Mouse (Mus musculus) stomach, embryonic 16.5 days (tissue): ENCODE data around the gene Ormdl3. TPM values are rescaled to one million over a fixed set of nuclear protein-coding genes. Genes with fewer than 3 reads are reported as not detected.

ENCODE experiments used
- polyA plus RNA-seq: library from polyadenylated mRNA; unstranded; fragments of >200 nt; fragmentation: Nextera tagmentation; extraction: Ambion mirVana; gene quantifications from 2 replicates; pipeline ENCODE4 v1.2.1, GENCODE M21; 2015

The Ormdl3 gene
- polyA plus RNA-seq, 1 experiment from 2014 or later = 56.8 TPM

Other genes starting within 250 kb of the Ormdl3 start
- gene Ppp1r1b, start 239.0 kb downstream of the Ormdl3 start, polyA plus RNA-seq = 18.7 and 20.3 TPM in 2 replicates
- gene Stard3, start 229.0 kb downstream of the Ormdl3 start, polyA plus RNA-seq = 43.9 and 51.8 TPM in 2 replicates
- gene Tcap, start 203.6 kb downstream of the Ormdl3 start, polyA plus RNA-seq = 0.57 and 9.3 TPM in 2 replicates
- 0.15 TPM in 1 of 2 replicates, not detected in the other for gene Pnmt, start 200.9 kb downstream of the Ormdl3 start, polyA plus RNA-seq
- gene Pgap3, start 186.9 kb downstream of the Ormdl3 start, polyA plus RNA-seq = 16.4 and 17.0 TPM in 2 replicates
- gene Erbb2, start 174.9 kb downstream of the Ormdl3 start, polyA plus RNA-seq = 52.1 and 62.2 TPM in 2 replicates
- gene Mien1, start 148.4 kb downstream of the Ormdl3 start, polyA plus RNA-seq = 152 and 157 TPM in 2 replicates
- 44.3 and 53.1 TPM in 2 replicates for gene Grb7, start 141.0 kb downstream of the Ormdl3 start, polyA plus RNA-seq
- 0.31 and 0.54 TPM in 2 replicates for gene Ikzf3, start 41.3 kb downstream of the Ormdl3 start, polyA plus RNA-seq
- 0.18 and 0.19 TPM in 2 replicates for gene Zpbp2, start 36.3 kb downstream of the Ormdl3 start, polyA plus RNA-seq
- not detected in 2 replicates for gene Lrrc3c, start 10.9 kb upstream of the Ormdl3 start, polyA plus RNA-seq
- gene Gm12355, start 38.3 kb upstream of the Ormdl3 start, polyA plus RNA-seq = 0.39 and 1.6 TPM in 2 replicates
- gene Gsdma3, start 39.0 kb upstream of the Ormdl3 start, polyA plus RNA-seq = not detected in 2 replicates
- gene Gsdma2, start 59.4 kb upstream of the Ormdl3 start, polyA plus RNA-seq = 0.45 and 0.87 TPM in 2 replicates
- gene Gsdma, start 77.0 kb upstream of the Ormdl3 start, polyA plus RNA-seq = 3.7 and 8.3 TPM in 2 replicates
- gene Psmd3, start 95.2 kb upstream of the Ormdl3 start, polyA plus RNA-seq = 147 and 157 TPM in 2 replicates
- gene Csf3, start 113.9 kb upstream of the Ormdl3 start, polyA plus RNA-seq = not detected in 2 replicates
- gene Med24, start 142.1 kb upstream of the Ormdl3 start, polyA plus RNA-seq = 42.2 and 44.2 TPM in 2 replicates
- gene Thra, start 153.3 kb upstream of the Ormdl3 start, polyA plus RNA-seq = 32.9 and 37.8 TPM in 2 replicates
- 2.6 and 4.1 TPM in 2 replicates for gene Nr1d1, start 188.0 kb upstream of the Ormdl3 start, polyA plus RNA-seq
- 18.0 and 18.4 TPM in 2 replicates for gene Msl1, start 208.1 kb upstream of the Ormdl3 start, polyA plus RNA-seq
- gene Casc3, start 217.5 kb upstream of the Ormdl3 start, polyA plus RNA-seq = 25.1 and 26.3 TPM in 2 replicates
- 6.5 and 7.8 TPM in 2 replicates for gene Rapgefl1, start 249.4 kb upstream of the Ormdl3 start, polyA plus RNA-seq